Mouse (Mus musculus): ENCODE measurements at regions not wholly inside any gene's neighbourhood (a gene's known extent, or its start where the extent isn't known, plus 50 kb on each side); places are given as distances from the start of the nearest gene placed in this dataset.
"Not testable (repeated sequence)": the region's sequence is repeated elsewhere in the genome, so short reads cannot be mapped to it uniquely, and the experiment has no call there.

DNA sequence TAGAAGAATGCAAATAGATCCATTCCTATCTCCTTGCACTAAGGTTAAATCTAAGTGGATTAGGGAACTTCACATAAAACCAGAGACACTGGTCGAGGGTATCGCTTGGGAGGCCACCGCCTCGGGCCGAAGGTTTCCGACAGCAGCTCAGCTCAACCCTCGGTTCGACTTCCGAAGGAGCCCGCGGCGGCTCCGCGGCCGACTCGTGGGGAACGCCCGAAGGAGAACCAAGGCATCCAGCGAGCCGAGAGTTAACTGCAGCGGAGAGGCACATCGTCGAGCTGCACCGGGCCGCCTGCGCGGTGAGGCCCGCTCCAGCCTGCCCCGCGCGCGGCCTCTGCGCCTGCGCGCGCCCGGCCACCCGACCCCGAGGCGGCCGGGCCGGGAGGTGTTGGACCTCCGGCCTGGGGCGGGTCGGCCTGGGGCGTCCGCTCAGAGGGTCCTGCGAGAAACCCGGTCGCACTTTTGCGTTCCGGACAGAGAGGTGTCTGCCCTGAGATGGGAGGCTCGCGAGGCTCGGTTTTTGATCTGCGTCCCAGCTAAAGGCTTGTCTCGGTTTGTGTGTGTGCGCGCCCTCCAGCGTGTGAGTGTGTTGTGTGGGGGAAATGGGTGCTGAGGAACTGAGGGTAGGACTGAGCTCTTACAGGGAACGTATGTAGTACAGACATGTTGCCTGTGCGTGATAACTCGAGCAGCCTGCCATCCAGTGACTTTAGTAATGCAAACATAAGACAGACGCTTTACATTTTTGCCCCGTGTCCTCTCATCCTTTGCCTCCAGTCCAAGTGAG, 50.9 kb upstream of the Vmn2r9 start:
- peak; percentile 99 for ATAC-seq
- 3% methylated on average over 28 of the region's 65 CpGs for WGBS

More for the DNA sequence above, 50.9 kb upstream of the Vmn2r9 start:
- not testable (repeated sequence) for H3K36me3 ChIP-seq (ENCODE audit: insufficient read depth, low read length); H3K9me3 ChIP-seq (ENCODE audit: low read length); H3K9ac ChIP-seq (replicated peaks; ENCODE audit: low read length); H3K27me3 ChIP-seq (ENCODE audit: insufficient read depth, low read length); H3K27ac ChIP-seq; DNase-seq (ENCODE audit: low spot score); H3K4me1 ChIP-seq (ENCODE audit: insufficient read depth, low read length)
- Histone ChIP-seq H3K4me2 (ENCODE audit: low read depth, low read length) (peak overlapping the region; percentile 27; the same call in 1 of the 2 replicates), H3K4me3 (ENCODE audit: low read length) (peak overlapping the region; percentile 20)

All from hindbrain, postnatal 0 days (tissue).